Mouse (Mus musculus) spleen, adult 2 months (tissue): ENCODE results near the gene Ispd.

Source experiments
- CTCF ChIP-seq: fragments of 200-500 bp; IDR thresholded peaks from 2 replicates; pipeline ENCODE4 v1.5.1; 2011; ENCODE audit warnings: mild to moderate bottlenecking, inconsistent platforms; ENCODE audit not compliant: insufficient read depth, insufficient read length, insufficient replicate concordance; ENCODE audit errors: extremely low read depth
- POLR2A ChIP-seq: fragments of 200-500 bp; IDR thresholded peaks from 2 replicates; pipeline ENCODE4 v1.6.1; 2011; ENCODE audit warnings: low read depth, low read length, inconsistent platforms

GRCm38 (mm10) chr12:36360693-36361092, 20.6 kb upstream of the Ispd start:
- TF ChIP-seq CTCF (no peak), POLR2A (no peak)
